Mouse (Mus musculus) effector memory CD4-positive, alpha-beta T cell, adult 5 months (primary cell): ENCODE measurements around the gene Thbd. TPM values are rescaled to one million over a fixed set of nuclear protein-coding genes. Genes with fewer than 3 reads are reported as not detected.

Source experiments
- polyA plus RNA-seq: library from polyadenylated mRNA; unstranded; fragments of 100-300 nt; shearing (Covaris generic); gene quantifications from one replicate; pipeline ENCODE4 v1.2.1, GENCODE M21; 2017

Thbd gene
- not detected for polyA plus RNA-seq

DNA sequence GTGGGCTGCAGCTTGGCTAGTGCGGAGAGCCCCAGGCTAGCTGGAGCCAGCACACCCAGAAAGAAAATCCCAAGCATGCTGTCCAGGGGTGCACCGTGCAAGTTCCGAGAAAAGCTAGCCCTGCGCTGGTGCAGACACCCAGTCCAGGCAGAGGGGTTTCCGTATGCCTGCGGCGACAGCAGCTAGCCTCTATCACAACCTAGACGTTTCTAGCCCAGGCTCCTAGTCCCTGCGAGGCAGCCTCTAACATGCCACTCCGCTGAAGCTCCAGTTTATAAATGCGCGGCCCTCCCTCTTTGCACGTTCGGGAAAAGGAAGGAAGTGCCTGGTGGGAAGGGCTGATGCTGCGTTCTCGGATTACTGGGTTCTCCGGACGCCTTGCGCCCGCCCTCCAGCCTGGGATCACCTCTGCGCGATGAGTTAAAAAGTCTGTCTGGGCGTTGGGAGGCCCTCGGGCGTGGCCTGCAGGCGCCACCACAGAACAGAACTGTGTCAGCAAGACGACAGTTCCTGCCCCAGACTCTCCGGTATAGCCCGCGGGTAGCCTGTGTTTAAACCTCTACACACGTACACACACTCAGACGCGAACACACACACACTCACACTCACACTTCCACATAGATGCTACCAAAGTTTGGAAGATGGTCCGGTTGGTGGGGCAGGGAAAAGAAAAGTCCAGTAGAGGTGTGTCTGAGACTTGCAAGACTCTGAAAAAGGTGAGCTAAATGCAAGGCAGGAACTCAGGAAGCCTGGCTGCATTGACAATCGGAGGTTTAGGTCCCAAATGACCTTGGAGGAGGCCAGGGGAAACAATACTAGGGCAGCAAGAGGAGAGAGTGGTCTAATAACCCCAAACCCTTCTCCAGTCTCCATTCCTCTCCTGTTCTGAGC lies at the start of gene Thbd:
Thbd (minus strand) TSS at position 319 of the 891 bp plus-strand sequence.

DNA sequence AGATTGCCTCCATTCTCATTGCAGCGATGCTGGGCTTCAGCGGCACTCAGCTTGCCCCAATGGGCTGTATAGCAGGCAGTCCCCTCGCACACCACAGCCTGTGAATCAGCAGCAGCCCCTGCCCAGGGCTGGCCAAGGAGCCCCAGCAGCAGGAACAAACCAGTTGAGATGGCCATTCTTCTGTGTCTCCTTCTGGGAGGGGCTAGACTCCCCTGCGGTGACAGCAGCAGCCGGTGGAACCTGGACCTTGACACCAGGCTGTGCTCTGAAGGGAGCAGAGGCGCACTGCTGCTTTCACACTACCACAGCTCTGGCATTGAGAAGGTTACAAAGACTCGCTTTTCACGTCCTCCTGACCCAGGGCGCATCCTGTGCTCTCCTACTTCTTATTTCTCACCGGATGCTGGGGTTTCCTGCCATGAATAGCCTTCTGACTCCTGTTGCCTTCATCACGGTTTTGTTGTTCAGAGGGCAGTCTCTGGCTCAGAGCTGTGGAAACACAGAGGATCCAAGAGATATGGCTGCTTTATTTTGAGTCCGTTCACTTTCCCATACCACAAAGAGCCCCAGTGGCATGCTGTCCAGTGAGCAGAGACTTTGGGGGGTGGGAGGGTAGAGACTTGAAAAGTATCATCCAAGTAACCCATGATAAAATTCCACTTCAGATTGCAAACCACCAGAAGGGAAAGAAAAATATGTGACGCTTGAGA lies 35.4 kb upstream of the Thbd start, which contains the start of gene Cd93:
Cd93 (minus strand) TSS at position 315 of the 710 bp plus-strand sequence.

DNA sequence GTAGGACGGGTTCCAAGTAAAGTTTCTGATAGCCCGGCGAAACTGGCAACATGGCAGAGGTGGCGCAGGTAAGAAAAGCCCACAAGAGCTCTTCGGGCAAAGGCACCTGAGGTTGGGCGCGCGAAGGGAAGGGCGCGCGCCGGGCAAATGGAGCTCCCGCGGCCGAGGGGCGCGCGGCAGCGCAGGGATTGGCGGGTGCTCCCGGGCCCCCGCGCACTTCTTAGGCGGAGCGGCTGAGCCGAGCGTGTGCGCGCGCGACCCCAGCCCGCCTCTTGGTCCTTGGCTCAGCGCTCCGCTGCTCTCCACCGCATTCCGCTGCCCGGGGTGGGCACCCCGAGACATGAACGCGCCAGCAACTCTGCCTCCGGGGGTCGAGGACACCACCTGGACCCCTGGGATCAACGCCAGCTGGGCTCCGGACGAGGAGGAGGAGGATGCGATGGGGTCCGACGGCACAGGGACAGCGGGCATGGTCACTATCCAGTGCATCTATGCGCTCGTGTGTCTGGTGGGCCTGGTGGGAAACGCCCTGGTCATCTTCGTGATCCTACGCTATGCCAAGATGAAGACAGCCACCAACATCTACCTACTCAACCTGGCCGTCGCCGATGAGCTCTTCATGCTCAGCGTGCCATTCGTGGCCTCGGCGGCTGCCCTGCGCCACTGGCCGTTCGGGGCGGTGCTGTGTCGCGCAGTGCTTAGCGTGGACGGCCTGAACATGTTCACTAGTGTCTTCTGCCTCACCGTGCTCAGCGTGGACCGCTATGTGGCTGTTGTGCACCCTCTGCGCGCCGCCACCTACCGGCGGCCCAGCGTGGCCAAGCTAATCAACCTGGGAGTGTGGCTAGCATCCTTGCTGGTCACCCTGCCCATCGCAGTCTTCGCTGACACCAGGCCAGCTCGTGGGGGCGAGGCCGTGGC lies 12.6 kb downstream of the Thbd start, which contains the start of gene Sstr4:
Sstr4 (plus strand) TSS at position 214 of the 921 bp plus-strand sequence.

Other genes with a start within 250 kb of the Thbd start
- gene Sstr4, start 12.8 kb downstream of the Thbd start, polyA plus RNA-seq: not detected
- gene Cd93, start 35.4 kb upstream of the Thbd start, polyA plus RNA-seq: 0.15 TPM